Mouse (Mus musculus) lung, adult 2 months (tissue): ENCODE results near the gene Tmem151a.

Source experiments
- CTCF ChIP-seq: fragments of 200-500 bp; IDR thresholded peaks from 2 replicates; pipeline ENCODE4 v1.5.1; 2011; ENCODE audit warnings: mild to moderate bottlenecking, low read length, control low read depth; ENCODE audit not compliant: insufficient read depth
- POLR2A ChIP-seq: fragments of 200-500 bp; IDR thresholded peaks from 2 replicates; pipeline ENCODE4 v1.6.1; 2011; ENCODE audit warnings: low read depth, mild to moderate bottlenecking, control low read depth, low read length, borderline replicate concordance; ENCODE audit errors: extremely low read depth

DNA sequence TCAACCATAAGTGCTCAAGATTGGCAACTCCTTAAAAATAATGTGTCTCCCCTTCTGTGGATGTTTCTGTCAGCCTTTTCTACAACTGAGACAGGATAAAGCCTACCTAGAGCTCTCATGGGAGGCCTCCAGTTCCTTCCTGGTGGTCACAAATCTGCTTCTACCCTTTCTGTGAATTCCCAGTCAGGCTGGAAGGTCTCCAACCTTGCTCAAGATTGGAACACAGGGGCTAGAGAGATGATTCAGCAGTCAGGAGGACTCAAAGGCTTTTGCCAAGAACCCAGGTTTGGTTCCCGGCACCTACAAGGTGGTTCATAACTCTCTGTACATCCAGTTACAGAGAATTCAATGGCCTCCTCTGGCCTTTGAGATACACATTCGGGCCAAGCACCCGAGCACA, 37.9 kb upstream of the Tmem151a start:
- TF ChIP-seq POLR2A (no peak), CTCF (no peak)
